Mouse (Mus musculus) bone marrow, adult 2 months (tissue): ENCODE results near the gene Rapgef5. TPM values are rescaled to one million over a fixed set of nuclear protein-coding genes. Genes with fewer than 3 reads are reported as not detected.

Experiments used
- H3K27ac ChIP-seq: fragments of 200-500 bp; 2 replicates; pipeline ENCODE4 v1.5.1; 2012; ENCODE audit warnings: low read depth, mild to moderate bottlenecking, control low read depth, inconsistent platforms, low read length; ENCODE audit not compliant: control insufficient read depth, poor library complexity, insufficient read depth
- H3K4me1 ChIP-seq: fragments of 200-500 bp; 2 replicates; pipeline ENCODE4 v1.6.1; 2011; ENCODE audit warnings: low read length; ENCODE audit not compliant: control insufficient read depth, insufficient read depth
- H3K4me3 ChIP-seq: fragments of 200-500 bp; replicated peaks from 2 replicates; pipeline ENCODE3; 2011; ENCODE audit warnings: mild to moderate bottlenecking, low read depth, low read length, control low read depth; ENCODE audit not compliant: control insufficient read depth
- CTCF ChIP-seq: fragments of 200-500 bp; IDR thresholded peaks from 2 replicates; pipeline ENCODE4 v1.5.1; 2011; ENCODE audit warnings: low read length, control low read depth; ENCODE audit not compliant: control insufficient read depth, insufficient read depth
- POLR2A ChIP-seq: fragments of 200-500 bp; IDR thresholded peaks from 2 replicates; pipeline ENCODE4 v1.6.1; 2011; ENCODE audit warnings: low read depth, mild to moderate bottlenecking, control low read depth, low read length, borderline replicate concordance; ENCODE audit not compliant: control insufficient read depth
- WGBS: fragments of 180-500 bp; shearing (Covaris S2); methylation state at CpG from one replicate; pipeline ENCODE4 v1.1.7; 2018; 5-methylcytosine and 5-hydroxymethylcytosine counted together
- polyA plus RNA-seq: library from polyadenylated mRNA; stranded (reverse); fragments of >200 nt; gene quantifications from 2 replicates; pipeline ENCODE4 v1.2.4, GENCODE M21; 2011; ENCODE audit warnings: low replicate concordance; ENCODE audit not compliant: missing spikeins, insufficient read depth, insufficient read length

Gene Rapgef5
- polyA plus RNA-seq, 1 experiment: 3.2 TPM

GRCm38 (mm10) chr12:117673188-117673587 is 156.9 kb downstream of the Rapgef5 start:
- WGBS: 73% methylated on average over 2 of the region's 2 CpGs
- TF ChIP-seq POLR2A (no peak), CTCF (no peak)
- Histone ChIP-seq H3K4me3 (no peak overlapping the region), H3K27ac (no peak overlapping the region), H3K4me1 (no peaks in the 10 kb centered on the region)

DNA sequence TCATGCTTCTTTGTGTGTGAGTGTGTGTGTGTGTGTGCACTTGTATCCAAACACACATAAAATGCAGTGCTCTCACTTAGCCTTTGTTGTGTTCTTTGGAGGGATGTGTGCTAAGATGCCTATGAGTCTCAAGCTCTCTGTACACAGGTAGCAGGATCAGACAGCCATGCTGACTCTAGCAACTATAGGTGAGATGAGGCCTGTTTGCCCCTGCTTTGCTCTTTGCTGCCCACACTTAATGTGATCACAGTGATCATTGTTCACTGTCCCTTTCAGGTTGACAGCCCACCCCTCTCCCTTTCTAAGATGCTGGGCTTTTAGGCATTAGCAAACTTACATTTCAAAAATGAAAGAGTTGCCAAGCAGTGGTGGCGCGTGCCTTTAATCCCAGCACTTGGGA is 158.2 kb downstream of the Rapgef5 start:
- no peak for TF ChIP-seq POLR2A
- no peak for TF ChIP-seq CTCF
- no peak overlapping the region for H3K4me3 ChIP-seq
- WGBS: 84% methylated on average over 2 of the region's 2 CpGs
- no peak overlapping the region for H3K27ac ChIP-seq
- H3K4me1 ChIP-seq: no peaks in the 10 kb centered on the region

DNA sequence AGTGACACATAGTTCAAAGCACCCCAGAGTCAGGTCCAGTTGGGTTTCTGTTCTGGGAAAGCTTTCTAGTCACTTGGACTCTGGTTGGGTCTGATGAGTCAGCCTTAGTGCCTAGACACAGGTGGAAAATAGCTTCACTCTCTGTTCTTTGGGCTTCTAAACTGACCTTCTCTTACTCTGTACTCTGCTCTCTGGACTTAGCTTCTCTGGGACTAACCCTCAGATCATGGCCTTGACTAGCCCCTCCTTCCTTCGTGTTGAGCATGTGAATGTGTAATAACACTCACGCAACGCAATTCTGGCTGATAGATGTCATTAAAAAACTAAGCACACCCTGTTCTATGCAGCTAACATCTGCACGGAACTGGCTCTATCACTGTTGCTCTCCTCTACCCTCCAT is 160.0 kb downstream of the Rapgef5 start:
- Histone ChIP-seq H3K4me1 (no peaks in the 10 kb centered on the region; the same call in 1 of the 2 replicates), H3K27ac (no peak overlapping the region), H3K4me3 (no peak overlapping the region)
- WGBS: 85% methylated on average over 4 of the region's 4 CpGs
- TF ChIP-seq CTCF (no peak), POLR2A (no peak)

DNA sequence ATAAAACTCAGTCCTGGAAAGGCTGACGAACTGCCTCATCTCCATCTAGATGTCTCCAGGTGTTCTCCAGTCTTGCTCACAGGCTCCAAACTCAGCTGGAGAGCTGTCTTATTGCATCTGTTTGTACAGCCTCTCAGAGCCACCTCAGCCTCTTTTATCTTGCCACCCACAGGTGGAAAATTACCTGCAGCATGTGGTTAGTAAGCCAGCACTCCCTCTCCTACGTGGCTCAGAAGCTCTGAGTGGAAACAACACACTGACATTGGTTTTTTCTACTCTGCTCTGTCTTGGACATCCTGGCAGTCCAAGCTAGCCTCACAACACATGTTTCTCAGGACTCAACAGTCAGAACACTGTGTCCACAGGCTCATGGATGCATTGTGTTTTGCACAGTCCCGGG is 162.6 kb downstream of the Rapgef5 start:
- H3K4me3 ChIP-seq: no peak overlapping the region
- 73% methylated on average over 3 of the region's 3 CpGs for WGBS
- no peaks in the 10 kb centered on the region; the same call in 1 of the 2 replicates for H3K4me1 ChIP-seq
- no peak overlapping the region for H3K27ac ChIP-seq
- TF ChIP-seq CTCF (no peak), POLR2A (no peak)

DNA sequence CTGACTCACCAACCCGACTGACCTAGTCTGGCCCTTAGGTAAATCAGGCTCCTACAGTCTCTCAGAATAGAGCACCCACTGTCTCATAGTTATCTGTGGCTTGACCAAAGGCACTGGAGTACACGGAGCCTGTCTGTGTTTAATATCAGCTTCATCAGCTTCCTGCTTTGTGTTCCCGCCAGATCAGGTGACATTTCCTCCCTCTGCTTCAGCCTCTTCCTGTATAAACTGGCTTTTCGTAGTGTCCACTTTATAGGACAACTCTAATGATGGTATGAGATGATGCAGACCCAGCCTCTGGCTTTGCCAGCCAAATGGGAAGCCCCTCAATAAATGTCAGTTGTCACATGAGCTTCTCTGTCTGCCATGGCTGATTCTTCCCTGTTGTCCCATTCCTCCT is 163.5 kb downstream of the Rapgef5 start:
- TF ChIP-seq POLR2A: no peak
- no peak for TF ChIP-seq CTCF
- Histone ChIP-seq H3K27ac (no peak overlapping the region), H3K4me1 (no peaks in the 10 kb centered on the region; the same call in 1 of the 2 replicates), H3K4me3 (no peak overlapping the region)
- WGBS: 24% methylated on average over 4 of the region's 4 CpGs

- no peaks in the 10 kb centered on the region; the same call in 1 of the 2 replicates for H3K4me1 ChIP-seq
- 79% methylated on average over 4 of the region's 4 CpGs for WGBS
- TF ChIP-seq POLR2A: no peak
- no peak for TF ChIP-seq CTCF
- no peak overlapping the region for H3K27ac ChIP-seq
- H3K4me3 ChIP-seq: no peak overlapping the region
Measured at GRCm38 (mm10) chr12:117681273-117681672, 165.0 kb downstream of the Rapgef5 start.

- H3K4me3 ChIP-seq: no peak overlapping the region
- TF ChIP-seq CTCF: no peak
- no peak for TF ChIP-seq POLR2A
- H3K27ac ChIP-seq: no peak overlapping the region
- H3K4me1 ChIP-seq: no peaks in the 10 kb centered on the region; the same call in 1 of the 2 replicates
- 67% methylated on average over 2 of the region's 2 CpGs for WGBS
Measured at GRCm38 (mm10) chr12:117683377-117683776, 167.1 kb downstream of the Rapgef5 start.

GRCm38 (mm10) chr12:117683984-117684383 is 167.7 kb downstream of the Rapgef5 start:
- H3K4me3 ChIP-seq: no peak overlapping the region
- no peak for TF ChIP-seq POLR2A
- no peak for TF ChIP-seq CTCF
- no peak overlapping the region for H3K27ac ChIP-seq
- H3K4me1 ChIP-seq: no peaks in the 10 kb centered on the region; the same call in 1 of the 2 replicates
- 79% methylated on average over 3 of the region's 3 CpGs for WGBS

GRCm38 (mm10) chr12:117684788-117685187 is 168.5 kb downstream of the Rapgef5 start:
- H3K27ac ChIP-seq: no peak overlapping the region
- WGBS: 68% methylated on average over 3 of the region's 3 CpGs
- no peak for TF ChIP-seq CTCF
- no peak for TF ChIP-seq POLR2A
- H3K4me3 ChIP-seq: no peak overlapping the region
- no peaks in the 10 kb centered on the region; the same call in 1 of the 2 replicates for H3K4me1 ChIP-seq
